Mouse (Mus musculus) heart, postnatal 0 days (tissue): ENCODE measurements around the gene Ermp1. TPM values are rescaled to one million over a fixed set of nuclear protein-coding genes. Genes with fewer than 3 reads are reported as not detected.

ENCODE experiments used
- ATAC-seq: fragments of 200-750 bp; cut with Nextera tagmentation; 2 replicates; pipeline ENCODE4 v1.8.0; 2017; ENCODE audit warnings: low read depth, moderate number of reproducible peaks, moderate library complexity; ENCODE audit not compliant: insufficient read depth
- DNase-seq: peaks from one replicate; pipeline ENCODE4 v3.0.0-alpha.2; 2016; ENCODE audit warnings: low spot score
- H3K27ac ChIP-seq: fragments of 300-500 bp; sonication (generic); 2 replicates; pipeline ENCODE4 v1.5.1; 2014; ENCODE audit warnings: low read depth, mild to moderate bottlenecking
- H3K27me3 ChIP-seq: fragments of 300-500 bp; sonication (generic); 2 replicates; pipeline ENCODE4 v1.6.1; 2014; ENCODE audit warnings: low read length, mixed read lengths; ENCODE audit not compliant: control insufficient read depth, insufficient read depth
- H3K36me3 ChIP-seq: fragments of 300-500 bp; sonication (generic); replicated peaks from 2 replicates; pipeline ENCODE4 v1.6.1; 2014; ENCODE audit warnings: low read length, mixed read lengths; ENCODE audit not compliant: control insufficient read depth, insufficient read depth
- H3K4me1 ChIP-seq: fragments of 300-500 bp; sonication (generic); 2 replicates; pipeline ENCODE4 v1.6.1; 2014; ENCODE audit warnings: antibody characterized with exemption; ENCODE audit not compliant: control insufficient read depth, insufficient read depth
- H3K4me2 ChIP-seq: fragments of 300-500 bp; sonication (generic); 2 replicates; pipeline ENCODE4 v1.6.1; 2014; ENCODE audit warnings: low read depth, mild to moderate bottlenecking, low read length, moderate library complexity
- H3K4me3 ChIP-seq: fragments of 300-500 bp; sonication (generic); 2 replicates; pipeline ENCODE4 v1.5.1; 2014; ENCODE audit warnings: low read depth, low read length
- H3K9ac ChIP-seq: fragments of 300-500 bp; sonication (generic); replicated peaks from 2 replicates; pipeline ENCODE4 v1.6.1; 2014; ENCODE audit warnings: low read depth, low read length, mixed read lengths
- H3K9me3 ChIP-seq: fragments of 300-500 bp; sonication (generic); replicated peaks from 2 replicates; pipeline ENCODE4 v1.6.1; 2016; ENCODE audit warnings: low read length; ENCODE audit not compliant: control insufficient read depth
- CTCF ChIP-seq: IDR thresholded peaks from 2 replicates; pipeline ENCODE4 v1.5.1; 2016; ENCODE audit warnings: antibody characterized with exemption, control low read depth, low read depth
- EP300 ChIP-seq: IDR thresholded peaks from 2 replicates; pipeline ENCODE4 v1.6.1; 2016; ENCODE audit warnings: antibody characterized with exemption, low read depth
- WGBS: fragments of 180-500 bp; shearing (Covaris S2); extraction: QIAGEN DNeasy Blood & Tissue Kit; methylation state at CpG from one replicate; pipeline ENCODE4 v1.1.7; 2014; 5-methylcytosine and 5-hydroxymethylcytosine counted together
- polyA plus RNA-seq: library from polyadenylated mRNA; unstranded; fragments of >200 nt; fragmentation: Nextera tagmentation; extraction: Ambion mirVana; gene quantifications from 2 replicates; pipeline ENCODE4 v1.2.1, GENCODE M21; 2015
- total RNA-seq: library from RNA; depleted of rRNA; stranded (reverse); fragments of >200 nt; gene quantifications from 2 replicates; pipeline ENCODE4 v1.2.3, GENCODE M21; 2014; ENCODE audit warnings: low replicate concordance

Ermp1 gene
- total and polyA plus RNA-seq, 2 experiments from 2014 or later = 3.1 to 24.4 TPM

- H3K27me3 ChIP-seq = no peaks in the 10 kb centered on the region
- TF ChIP-seq CTCF (no peak), EP300 (no peak)
- H3K4me2 ChIP-seq = no peak overlapping the region
- no peak overlapping the region for H3K4me3 ChIP-seq
- DNase-seq (no peak), ATAC-seq (no peak)
- H3K36me3 ChIP-seq = no peaks in the 10 kb centered on the region
- 61% methylated on average over 6 of the region's 6 CpGs for WGBS
- H3K9me3 ChIP-seq = no peaks in the 10 kb centered on the region
- H3K27ac ChIP-seq = no peak overlapping the region
- H3K4me1 ChIP-seq = peaks cover 6% of the 10 kb centered on the region; the same call in 1 of the 2 replicates
- H3K9ac ChIP-seq = no peak overlapping the region
Measured at GRCm38 (mm10) chr19:29659705-29660104, 11.5 kb upstream of the Ermp1 start.

DNA sequence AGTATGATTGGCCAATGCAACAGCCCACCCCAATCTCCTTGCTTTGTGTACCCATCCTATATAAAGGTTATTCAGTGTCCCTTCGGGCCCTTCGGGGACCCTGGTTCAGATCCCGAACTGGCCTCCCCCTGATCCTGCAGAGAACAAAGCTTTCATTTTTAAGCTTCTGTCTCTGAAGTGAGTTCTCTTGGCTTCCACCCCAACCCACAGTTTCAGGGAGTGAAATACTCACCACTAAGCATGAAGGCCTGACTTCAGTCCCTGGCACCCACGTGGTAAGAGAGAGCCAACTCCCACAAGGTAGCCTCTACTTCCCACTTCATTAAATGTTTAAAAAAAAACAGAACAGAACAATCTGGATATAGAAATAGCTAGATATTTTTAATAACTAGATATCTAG, 10.6 kb upstream of the Ermp1 start:
- TF ChIP-seq CTCF (no peak), EP300 (no peak)
- DNase-seq = no peak
- Histone ChIP-seq H3K36me3 (no peaks in the 10 kb centered on the region), H3K27ac (no peak overlapping the region), H3K4me3 (no peak overlapping the region), H3K9ac (no peak overlapping the region), H3K9me3 (no peaks in the 10 kb centered on the region), H3K27me3 (no peaks in the 10 kb centered on the region; the same call in 1 of the 2 replicates), H3K4me2 (no peak overlapping the region), H3K4me1 (peaks cover 6% of the 10 kb centered on the region; the same call in 1 of the 2 replicates)
- WGBS = 86% methylated on average over 4 of the region's 4 CpGs
- ATAC-seq = no peak

DNA sequence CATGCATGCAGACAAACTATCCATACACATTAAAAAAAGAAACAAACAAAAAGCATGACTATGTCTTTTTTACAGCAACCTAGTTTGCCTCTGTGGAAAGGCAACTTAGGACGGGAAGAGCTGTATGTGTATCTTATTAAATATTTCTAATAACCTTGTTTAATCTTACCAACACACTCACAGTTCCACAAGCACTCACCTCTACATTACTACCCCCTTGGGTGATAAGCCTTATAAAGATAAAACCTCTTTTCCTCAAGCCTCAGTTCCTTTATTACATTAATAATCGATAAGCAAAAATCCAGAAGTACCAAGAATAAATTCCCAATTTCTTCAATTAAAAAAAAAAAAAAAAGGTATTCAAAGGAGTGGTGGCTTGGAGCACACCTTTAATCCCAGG, 9.3 kb upstream of the Ermp1 start:
- Histone ChIP-seq H3K9me3 (no peaks in the 10 kb centered on the region), H3K27me3 (peaks cover 11% of the 10 kb centered on the region; the same call in 1 of the 2 replicates)
- 83% methylated on average over 2 of the region's 2 CpGs for WGBS

GRCm38 (mm10) chr19:29657033-29657432, 8.8 kb upstream of the Ermp1 start:
- H3K9ac ChIP-seq = no peak overlapping the region
- ATAC-seq (no peak), DNase-seq (no peak)
- H3K9me3 ChIP-seq = no peaks in the 10 kb centered on the region
- no peaks in the 10 kb centered on the region for H3K36me3 ChIP-seq
- WGBS = 65% methylated on average over 3 of the region's 3 CpGs
- peaks cover 11% of the 10 kb centered on the region; the same call in 1 of the 2 replicates for H3K27me3 ChIP-seq
- peaks cover under 1% of the 10 kb centered on the region; the same call in 1 of the 2 replicates for H3K4me1 ChIP-seq
- H3K4me3 ChIP-seq = no peak overlapping the region
- TF ChIP-seq EP300 = no peak
- TF ChIP-seq CTCF = no peak
- H3K4me2 ChIP-seq = no peak overlapping the region
- no peak overlapping the region for H3K27ac ChIP-seq

More for the DNA sequence above, 9.3 kb upstream of the Ermp1 start:
- Histone ChIP-seq H3K36me3 (no peaks in the 10 kb centered on the region), H3K4me1 (peaks cover 6% of the 10 kb centered on the region; the same call in 1 of the 2 replicates), H3K4me2 (no peak overlapping the region), H3K27ac (no peak overlapping the region), H3K9ac (no peak overlapping the region), H3K4me3 (no peak overlapping the region)
- DNase-seq = no peak
- TF ChIP-seq EP300 (no peak), CTCF (no peak)
- ATAC-seq = no peak

GRCm38 (mm10) chr19:29656620-29657019, 8.4 kb upstream of the Ermp1 start:
- ATAC-seq (no peak), DNase-seq (no peak)
- Histone ChIP-seq H3K27me3 (peaks cover 11% of the 10 kb centered on the region; the same call in 1 of the 2 replicates), H3K9ac (no peak overlapping the region), H3K9me3 (no peaks in the 10 kb centered on the region), H3K36me3 (no peaks in the 10 kb centered on the region), H3K4me3 (no peak overlapping the region), H3K4me1 (no peaks in the 10 kb centered on the region), H3K27ac (no peak overlapping the region), H3K4me2 (no peak overlapping the region)
- WGBS = 77% methylated on average over 5 of the region's 5 CpGs
- TF ChIP-seq CTCF (no peak), EP300 (no peak)

DNA sequence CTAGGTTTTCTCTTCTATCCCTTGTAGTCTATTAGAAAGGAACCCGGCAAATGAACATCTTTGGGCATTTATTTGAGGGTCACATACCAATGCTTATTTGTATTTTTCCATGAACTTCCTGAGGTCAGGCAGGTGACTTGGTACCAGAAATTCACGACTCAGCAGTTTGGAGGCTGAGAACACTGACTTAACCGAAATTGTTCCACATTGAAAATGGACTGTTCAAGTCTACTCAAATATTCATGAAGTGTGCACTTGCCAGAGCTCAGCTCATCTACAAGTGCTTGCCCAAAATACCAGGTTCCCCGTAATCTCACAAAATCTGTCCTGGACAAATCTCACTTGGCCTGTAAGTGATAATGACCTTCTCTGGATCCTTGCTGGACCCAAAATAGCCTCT, 7.8 kb upstream of the Ermp1 start:
- Histone ChIP-seq H3K9ac (no peak overlapping the region), H3K27ac (no peak overlapping the region), H3K36me3 (no peaks in the 10 kb centered on the region), H3K27me3 (peaks cover 11% of the 10 kb centered on the region; the same call in 1 of the 2 replicates), H3K9me3 (no peaks in the 10 kb centered on the region), H3K4me2 (no peak overlapping the region), H3K4me3 (no peak overlapping the region), H3K4me1 (no peaks in the 10 kb centered on the region)
- TF ChIP-seq EP300 (no peak), CTCF (no peak)
- WGBS = 74% methylated on average over 4 of the region's 4 CpGs
- ATAC-seq = no peak
- no peak for DNase-seq
